Mouse (Mus musculus) CH12.LX (cell line): Measurements from ENCODE around the gene Dydc2. TPM values are rescaled to one million over a fixed set of nuclear protein-coding genes. Genes with fewer than 3 reads are reported as not detected.

Experiments used
- DNase-seq: peaks from one replicate; pipeline ENCODE4 v3.0.0-alpha.2; 2013; ENCODE audit errors: extremely low read depth
- H3K27ac ChIP-seq: 2 replicates; pipeline ENCODE4 v1.5.1; 2012; ENCODE audit warnings: low read depth, mild to moderate bottlenecking, control low read depth, moderate library complexity; ENCODE audit not compliant: insufficient read depth
- H3K27me3 ChIP-seq: replicated peaks from 2 replicates; pipeline ENCODE3; 2012; ENCODE audit warnings: inconsistent platforms
- H3K36me3 ChIP-seq, 2 experiments: replicated peaks in 1 of 2; 2 replicates each; pipeline versions ENCODE3 to v1.6.1; 2012; ENCODE audit warnings: inconsistent platforms in 1 of 2, low read length in 1 of 2, mild to moderate bottlenecking in 1 of 2, mixed read lengths in 1 of 2, moderate library complexity in 1 of 2; ENCODE audit not compliant: control insufficient read depth in 1 of 2, insufficient read depth in 1 of 2
- H3K4me1 ChIP-seq, 2 experiments: 2 replicates each; pipeline ENCODE4 v1.6.1; 2012; ENCODE audit warnings: inconsistent platforms in 1 of 2, moderate library complexity in 1 of 2; ENCODE audit not compliant: insufficient read depth in 2 of 2, control insufficient read depth in 1 of 2
- H3K4me2 ChIP-seq: 2 replicates; pipeline ENCODE4 v1.6.1; 2012; ENCODE audit warnings: low read depth, mild to moderate bottlenecking, control low read depth; ENCODE audit not compliant: poor library complexity, insufficient read depth, severe bottlenecking
- H3K4me3 ChIP-seq, 3 experiments: fragments of 150-350 bp in 1 of 3; sonication (generic) in 1 of 3; replicated peaks in 1 of 3; 2 replicates each; pipeline versions ENCODE3 to v1.5.1; 2011 to 2012; ENCODE audit warnings: low read depth in 2 of 3, low read length in 2 of 3, mild to moderate bottlenecking in 2 of 3, moderate library complexity in 2 of 3, control low read depth in 1 of 3, improper control_type of control experiment in 1 of 3, inconsistent platforms in 1 of 3, mixed read lengths in 1 of 3; ENCODE audit not compliant: poor library complexity in 1 of 3
- H3K79me2 ChIP-seq: replicated peaks from 2 replicates; pipeline ENCODE4 v1.6.1; 2012; ENCODE audit warnings: mild to moderate bottlenecking, moderate library complexity; ENCODE audit not compliant: control insufficient read depth, poor library complexity, insufficient read depth, severe bottlenecking; ENCODE audit errors: extremely low read depth
- H3K9ac ChIP-seq: 2 replicates; pipeline ENCODE4 v1.6.1; 2012; ENCODE audit warnings: low read depth, mild to moderate bottlenecking, control low read depth, moderate library complexity; ENCODE audit not compliant: insufficient read depth
- H3K9me3 ChIP-seq: replicated peaks from 2 replicates; pipeline ENCODE3; 2012; ENCODE audit warnings: low read length, inconsistent platforms, mixed read lengths
- BHLHE40 ChIP-seq: IDR thresholded peaks from 2 replicates; pipeline ENCODE4 v1.6.1; 2011; ENCODE audit warnings: mild to moderate bottlenecking, low read depth, low read length, improper control_type of control experiment
- CHD1 ChIP-seq: IDR thresholded peaks from 2 replicates; pipeline ENCODE4 v1.6.1; 2012; ENCODE audit warnings: low read depth, low read length, improper control_type of control experiment, inconsistent platforms
- CHD2 ChIP-seq: IDR thresholded peaks from 2 replicates; pipeline ENCODE4 v1.6.1; 2011; ENCODE audit warnings: low read length, improper control_type of control experiment
- CTCF ChIP-seq, 2 experiments: IDR thresholded peaks in 1 of 2; conservative IDR thresholded peaks in 1 of 2; 2 replicates each; pipeline ENCODE4 v1.5.1; 2011 to 2012; ENCODE audit warnings: low read depth in 2 of 2, low read length in 2 of 2, improper control_type of control experiment in 1 of 2, inconsistent platforms in 1 of 2, mild to moderate bottlenecking in 1 of 2, moderate library complexity in 1 of 2
- E2F4 ChIP-seq: IDR thresholded peaks from 2 replicates; pipeline ENCODE4 v1.6.1; 2011; ENCODE audit warnings: low read depth, low read length, improper control_type of control experiment; ENCODE audit not compliant: insufficient replicate concordance
- ELF1 ChIP-seq: IDR thresholded peaks from 2 replicates; pipeline ENCODE4 v1.6.1; 2014; ENCODE audit warnings: low read depth, mild to moderate bottlenecking, inconsistent platforms, low read length, improper control_type of control experiment
- EP300 ChIP-seq: IDR thresholded peaks from 2 replicates; pipeline ENCODE4 v1.6.1; 2011; ENCODE audit warnings: low read length, improper control_type of control experiment
- ETS1 ChIP-seq: conservative IDR thresholded peaks from 2 replicates; pipeline ENCODE4 v1.6.1; 2012; ENCODE audit warnings: low read depth, mild to moderate bottlenecking, inconsistent platforms, low read length, improper control_type of control experiment, moderate library complexity
- GABPA ChIP-seq: IDR thresholded peaks from 2 replicates; pipeline ENCODE4 v1.6.1; 2012; ENCODE audit warnings: low read depth, low read length, improper control_type of control experiment, inconsistent platforms; ENCODE audit not compliant: insufficient replicate concordance
- HCFC1 ChIP-seq: IDR thresholded peaks from 2 replicates; pipeline ENCODE4 v1.6.1; 2012; ENCODE audit warnings: low read depth, mild to moderate bottlenecking, inconsistent platforms, low read length, improper control_type of control experiment
- IRF4 ChIP-seq: IDR thresholded peaks from 2 replicates; pipeline ENCODE4 v1.6.1; 2014; ENCODE audit warnings: low read depth, mild to moderate bottlenecking, inconsistent platforms, low read length, improper control_type of control experiment
- JUN ChIP-seq: IDR thresholded peaks from 2 replicates; pipeline ENCODE4 v1.6.1; 2011; ENCODE audit warnings: low read depth, mild to moderate bottlenecking, low read length, improper control_type of control experiment, moderate library complexity; ENCODE audit not compliant: insufficient read depth
- JUND ChIP-seq: conservative IDR thresholded peaks from 2 replicates; pipeline ENCODE4 v1.6.1; 2011; ENCODE audit warnings: low read depth, low read length, improper control_type of control experiment
- KAT2A ChIP-seq: IDR thresholded peaks from 2 replicates; pipeline ENCODE4 v1.6.1; 2012; ENCODE audit warnings: low read length, improper control_type of control experiment, inconsistent platforms; ENCODE audit not compliant: insufficient replicate concordance
- MAFK ChIP-seq: IDR thresholded peaks from 2 replicates; pipeline ENCODE4 v1.6.1; 2011; ENCODE audit warnings: low read length, improper control_type of control experiment; ENCODE audit not compliant: insufficient replicate concordance
- MAX ChIP-seq: IDR thresholded peaks from 2 replicates; pipeline ENCODE4 v1.6.1; 2011; ENCODE audit warnings: low read length, improper control_type of control experiment
- MAZ ChIP-seq: IDR thresholded peaks from 2 replicates; pipeline ENCODE4 v1.6.1; 2012; ENCODE audit warnings: low read depth, mild to moderate bottlenecking, inconsistent platforms, low read length, improper control_type of control experiment, moderate library complexity
- MEF2A ChIP-seq: IDR thresholded peaks from 2 replicates; pipeline ENCODE4 v1.6.1; 2014; ENCODE audit warnings: low read depth, mild to moderate bottlenecking, inconsistent platforms, low read length, improper control_type of control experiment, borderline replicate concordance
- MXI1 ChIP-seq: IDR thresholded peaks from 2 replicates; pipeline ENCODE4 v1.6.1; 2011; ENCODE audit warnings: mild to moderate bottlenecking, low read depth, low read length, improper control_type of control experiment
- MYC ChIP-seq: IDR thresholded peaks from 2 replicates; pipeline ENCODE4 v1.6.1; 2011; ENCODE audit warnings: low read depth, mild to moderate bottlenecking, improper control_type of control experiment, low read length
- NELFE ChIP-seq: IDR thresholded peaks from 2 replicates; pipeline ENCODE4 v1.6.1; 2011; ENCODE audit warnings: low read depth, low read length, improper control_type of control experiment
- NRF1 ChIP-seq: IDR thresholded peaks from 2 replicates; pipeline ENCODE4 v1.6.1; 2014; ENCODE audit warnings: low read depth, mild to moderate bottlenecking, inconsistent platforms, low read length, improper control_type of control experiment, moderate library complexity
- PAX5 ChIP-seq: IDR thresholded peaks from 2 replicates; pipeline ENCODE4 v1.6.1; 2012; ENCODE audit warnings: low read length, inconsistent platforms, mixed read lengths
- POLR2A ChIP-seq: IDR thresholded peaks from 2 replicates; pipeline ENCODE4 v1.6.1; 2011; ENCODE audit warnings: low read depth, mild to moderate bottlenecking, improper control_type of control experiment, low read length
- POLR2AphosphoS2 ChIP-seq: IDR thresholded peaks from 2 replicates; pipeline ENCODE4 v1.6.1; 2011; ENCODE audit warnings: low read depth, low read length, improper control_type of control experiment
- RAD21 ChIP-seq: IDR thresholded peaks from 2 replicates; pipeline ENCODE4 v1.6.1; 2011; ENCODE audit warnings: low read depth, mild to moderate bottlenecking, low read length, improper control_type of control experiment, moderate library complexity
- RCOR1 ChIP-seq: conservative IDR thresholded peaks from 2 replicates; pipeline ENCODE4 v1.6.1; 2012; ENCODE audit warnings: low read depth, mild to moderate bottlenecking, inconsistent platforms, low read length, improper control_type of control experiment
- SIN3A ChIP-seq: IDR thresholded peaks from 2 replicates; pipeline ENCODE4 v1.6.1; 2012; ENCODE audit warnings: low read length, improper control_type of control experiment, inconsistent platforms
- SMC3 ChIP-seq: IDR thresholded peaks from 2 replicates; pipeline ENCODE4 v1.6.1; 2011; ENCODE audit warnings: low read depth, low read length, improper control_type of control experiment
- TBP ChIP-seq: conservative IDR thresholded peaks from 2 replicates; pipeline ENCODE4 v1.6.1; 2011; ENCODE audit warnings: low read depth, low read length, improper control_type of control experiment
- TCF12 ChIP-seq: IDR thresholded peaks from 2 replicates; pipeline ENCODE4 v1.6.1; 2014; ENCODE audit warnings: low read depth, mild to moderate bottlenecking, inconsistent platforms, low read length, improper control_type of control experiment
- UBTF ChIP-seq: IDR thresholded peaks from 2 replicates; pipeline ENCODE4 v1.6.1; 2012; ENCODE audit warnings: low read depth, mild to moderate bottlenecking, inconsistent platforms, low read length, improper control_type of control experiment, moderate library complexity
- USF1 ChIP-seq: IDR thresholded peaks from 2 replicates; pipeline ENCODE4 v1.6.1; 2014; ENCODE audit warnings: low read depth, mild to moderate bottlenecking, inconsistent platforms, low read length, improper control_type of control experiment
- USF2 ChIP-seq: conservative IDR thresholded peaks from 2 replicates; pipeline ENCODE4 v1.6.1; 2011; ENCODE audit warnings: low read depth, low read length, improper control_type of control experiment
- ZC3H11A ChIP-seq: IDR thresholded peaks from 2 replicates; pipeline ENCODE4 v1.6.1; 2012; ENCODE audit warnings: low read depth, mild to moderate bottlenecking, inconsistent platforms, low read length, improper control_type of control experiment
- ZKSCAN1 ChIP-seq: IDR thresholded peaks from 2 replicates; pipeline ENCODE4 v1.6.1; 2012; ENCODE audit warnings: low read depth, inconsistent platforms, low read length, improper control_type of control experiment, borderline replicate concordance
- ZMIZ1 ChIP-seq: IDR thresholded peaks from 2 replicates; pipeline ENCODE4 v1.6.1; 2012; ENCODE audit warnings: low read depth, mild to moderate bottlenecking, inconsistent platforms, low read length, improper control_type of control experiment
- ZNF384 ChIP-seq: IDR thresholded peaks from 2 replicates; pipeline ENCODE4 v1.6.1; 2012; ENCODE audit warnings: low read depth, low read length, improper control_type of control experiment, inconsistent platforms
- dilution Hi-C: fragments of 300-500 bp; cut with MboI; formaldehyde crosslinking; loops from 2 replicates; pipeline ENCODE4 v1.14.3; 2020; ENCODE audit warnings: low sequenced_read_pairs; ENCODE audit not compliant: extremely low pct_unique_long_range_greater_than_20kb, extremely low pct_ligation_motif_present
- in situ Hi-C: fragments of 300-500 bp; cut with MboI; formaldehyde crosslinking; loops from 3 replicates; pipeline ENCODE4 v1.14.3; 2019; ENCODE audit warnings: low sequenced_read_pairs, low pct_ligation_motif_present, low pct_unique_long_range_greater_than_20kb, mixed read lengths
- polyA plus RNA-seq: library from polyadenylated mRNA; unstranded; fragments of >175 nt; gene quantifications from 2 replicates; pipeline ENCODE4 v1.2.1, GENCODE M21; 2012; ENCODE audit warnings: low read depth; ENCODE audit not compliant: insufficient read length
- total RNA-seq, 2 experiments: library from RNA; depleted of rRNA; stranded (reverse); fragments of 300-350 nt in 1 of 2; fragments of >200 nt in 1 of 2; gene quantifications; 2 replicates each; pipeline ENCODE4 v1.2.3; 2012 to 2014

The Dydc2 gene
- total and polyA plus RNA-seq, 3 experiments = 0.67 TPM; not detected in 2

DNA sequence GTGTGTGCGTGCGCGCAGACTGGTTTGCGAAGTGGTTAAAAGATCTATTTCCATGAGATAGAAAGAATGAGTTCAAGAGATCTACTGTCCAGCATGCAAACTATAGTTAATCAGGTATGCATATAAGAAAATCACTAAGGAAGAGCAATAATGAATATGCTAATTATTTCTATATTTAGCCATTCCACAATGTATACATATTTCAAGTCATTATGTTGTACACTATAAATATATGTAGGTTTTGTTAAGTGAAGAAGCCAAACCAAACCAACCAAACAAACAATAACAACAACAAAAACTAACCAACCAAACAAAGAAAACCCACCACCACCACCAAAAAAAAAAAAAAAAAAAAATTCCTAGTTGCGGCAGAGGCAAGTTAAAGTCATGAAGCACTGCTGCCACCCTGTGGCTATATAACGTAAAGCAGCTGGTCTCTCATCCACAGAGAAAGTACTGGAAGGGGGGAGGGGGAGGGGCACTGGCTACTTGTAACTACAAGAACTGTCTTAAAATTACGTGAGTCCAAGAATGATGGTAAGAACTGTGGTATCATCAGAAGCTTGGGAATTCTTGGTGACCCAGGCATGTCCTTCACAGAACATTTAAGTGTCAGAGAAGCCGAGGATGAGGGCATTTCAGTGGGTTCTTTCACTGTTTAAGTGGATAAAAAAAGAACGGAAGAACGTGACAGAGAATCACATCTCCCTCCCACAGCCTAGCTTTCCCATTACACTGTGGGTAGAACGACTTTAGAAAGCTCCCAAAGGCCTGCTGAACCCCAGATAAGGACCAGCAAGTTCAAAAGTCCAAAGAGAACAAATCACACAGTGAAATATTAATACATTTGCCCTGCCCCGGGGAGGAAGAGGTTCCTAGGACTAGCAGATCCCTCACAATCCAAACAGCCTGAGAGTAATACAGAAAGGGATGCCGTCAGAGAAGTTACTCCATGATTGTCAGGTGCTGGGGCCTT is 35.6 kb downstream of the Dydc2 start:
- DNase-seq = peak; percentile 90
- Histone ChIP-seq H3K79me2 (no peaks in the 10 kb centered on the region), H3K27me3 (peaks cover 4% of the 10 kb centered on the region)
- no peak for TF ChIP-seq MXI1
- no peak for TF ChIP-seq NELFE
- no peak for TF ChIP-seq EP300
- no peak for TF ChIP-seq KAT2A
- no peak for TF ChIP-seq USF2
- no peak for TF ChIP-seq JUN
- TF ChIP-seq ZKSCAN1 = no peak
- TF ChIP-seq SMC3 = peak; percentile 97
- TF ChIP-seq GABPA = no peak
- no peak for TF ChIP-seq RCOR1
- TF ChIP-seq ELF1 = no peak
- no peak for TF ChIP-seq JUND
- no peak for TF ChIP-seq POLR2AphosphoS2
- no peak for TF ChIP-seq CHD1
- no peak for TF ChIP-seq POLR2A
- TF ChIP-seq MAZ = no peak
- peak; percentile 25 to 95; a peak in 2 of 4 replicates for TF ChIP-seq CTCF (conservative IDR thresholded peaks at IDR 0.05 in 1 of 2, IDR thresholded peaks at IDR 0.05 in 1 of 2; ENCODE audit: low read depth in 2 of 2, low read length in 2 of 2)
- peak; percentile 90 for TF ChIP-seq ZC3H11A
- peak; percentile 100 for TF ChIP-seq ZNF384
- TF ChIP-seq TCF12 = no peak
- TF ChIP-seq USF1 = no peak
- TF ChIP-seq TBP = no peak
- TF ChIP-seq E2F4 = no peak
- no peak for TF ChIP-seq HCFC1
- TF ChIP-seq BHLHE40 = peak; percentile 14; the same call in 1 of the 2 replicates
- TF ChIP-seq ETS1 = no peak
- no peak for TF ChIP-seq ZMIZ1
- peak; percentile 83 for TF ChIP-seq CHD2
- TF ChIP-seq NRF1 = no peak
- no peak for TF ChIP-seq SIN3A
- no peak for TF ChIP-seq PAX5
- peak; percentile 53; the same call in 1 of the 2 replicates for TF ChIP-seq MEF2A
- peak; percentile 98 for TF ChIP-seq RAD21
- no peak for TF ChIP-seq MAX
- TF ChIP-seq MYC = no peak
- no peak for TF ChIP-seq UBTF
- TF ChIP-seq IRF4 = no peak; the same call in 1 of the 2 replicates
- no peak for TF ChIP-seq MAFK
- TF ChIP-seq, all 38 proteins: peak for 8
- Histone ChIP-seq H3K9me3 (no peaks in the 10 kb centered on the region), H3K4me2 (peak overlapping the region; percentile 4; the same call in 1 of the 2 replicates), H3K9ac (0 out of 2 replicates have a peak overlapping the region, but pooled peaks have one; percentile 1), H3K36me3 (no peaks in the 10 kb centered on the region), H3K27ac (no peak overlapping the region), H3K4me1 (peaks cover 2 to 25% of the 10 kb centered on the region in 2 experiments; a peak in 3 of 4 replicates), H3K4me3 (no peak overlapping the region)
- in situ Hi-C loops = loop anchor here (10.0 kb wide), 1 partner anchor 119 kb away; no protein-coding TSS in a partner anchor
- dilution Hi-C loops = no loop called here
